Mouse (Mus musculus) forebrain, embryonic 15.5 days (tissue): ENCODE data around the gene Tfpt. TPM values are rescaled to one million over a fixed set of nuclear protein-coding genes. Genes with fewer than 3 reads are reported as not detected.

Experiments
- ATAC-seq: fragments of 200-750 bp; cut with Nextera tagmentation; replicated peaks from 2 replicates; pipeline ENCODE4 v1.8.0; 2017; ENCODE audit warnings: mild to moderate bottlenecking, moderate TSS enrichment, moderate library complexity
- H3K27ac ChIP-seq: fragments of 300-500 bp; sonication (generic); replicated peaks from 2 replicates; pipeline ENCODE4 v1.5.1; 2015; ENCODE audit warnings: mild to moderate bottlenecking, inconsistent platforms
- H3K27me3 ChIP-seq: fragments of 300-500 bp; sonication (generic); 2 replicates; pipeline ENCODE4 v1.6.1; 2015; ENCODE audit warnings: inconsistent platforms
- H3K36me3 ChIP-seq: fragments of 300-500 bp; sonication (generic); 2 replicates; pipeline ENCODE4 v1.6.1; 2015; ENCODE audit warnings: mild to moderate bottlenecking, inconsistent platforms
- H3K4me1 ChIP-seq: fragments of 300-500 bp; sonication (generic); 2 replicates; pipeline ENCODE4 v1.6.1; 2015; ENCODE audit warnings: inconsistent platforms
- H3K4me2 ChIP-seq: fragments of 300-500 bp; sonication (generic); replicated peaks from 2 replicates; pipeline ENCODE4 v1.6.1; 2015; ENCODE audit warnings: mild to moderate bottlenecking, inconsistent platforms
- H3K4me3 ChIP-seq: fragments of 300-500 bp; sonication (generic); 2 replicates; pipeline ENCODE4 v1.5.1; 2015; ENCODE audit warnings: mild to moderate bottlenecking, inconsistent platforms
- H3K9ac ChIP-seq: fragments of 300-500 bp; sonication (generic); replicated peaks from 2 replicates; pipeline ENCODE4 v1.6.1; 2015; ENCODE audit warnings: mild to moderate bottlenecking, inconsistent platforms
- H3K9me3 ChIP-seq: fragments of 300-500 bp; sonication (generic); 2 replicates; pipeline ENCODE4 v1.6.1; 2016; ENCODE audit warnings: inconsistent platforms
- WGBS: fragments of 180-500 bp; shearing (Covaris S2); methylation state at CpG from one replicate; pipeline ENCODE4 v1.1.7; 2015; ENCODE audit warnings: mixed read lengths; 5-methylcytosine and 5-hydroxymethylcytosine counted together
- polyA plus RNA-seq: library from polyadenylated mRNA; unstranded; fragments of >200 nt; fragmentation: Nextera tagmentation; extraction: Ambion mirVana; gene quantifications from 2 replicates; pipeline ENCODE4 v1.2.1, GENCODE M21; 2015

Tfpt gene
- 33.8 and 37.4 TPM in 2 replicates for polyA plus RNA-seq

- ATAC-seq: peak; percentile 90
- Histone ChIP-seq H3K27ac (peak within 1 kb of the TSS; percentile 86), H3K27me3 (no peaks in the 10 kb centered on the region), H3K9me3 (no peaks in the 10 kb centered on the region), H3K36me3 (peaks cover 18% of the 10 kb centered on the region), H3K4me2 (peak within 1 kb of the TSS; percentile 97), H3K4me1 (peaks cover 30% of the 10 kb centered on the region), H3K9ac (peak within 1 kb of the TSS; percentile 82), H3K4me3 (peak within 1 kb of the TSS; percentile 88)
- WGBS: 1% methylated on average over 47 of the region's 47 CpGs
Observed at GRCm38 (mm10) chr7:3629543-3630477, at the start of gene Tfpt, which contains the start of gene Prpf31. TSS of gene Tfpt (minus strand) at chr7:3629929. TSS of gene Prpf31 (plus strand) at chr7:3629985.

DNA sequence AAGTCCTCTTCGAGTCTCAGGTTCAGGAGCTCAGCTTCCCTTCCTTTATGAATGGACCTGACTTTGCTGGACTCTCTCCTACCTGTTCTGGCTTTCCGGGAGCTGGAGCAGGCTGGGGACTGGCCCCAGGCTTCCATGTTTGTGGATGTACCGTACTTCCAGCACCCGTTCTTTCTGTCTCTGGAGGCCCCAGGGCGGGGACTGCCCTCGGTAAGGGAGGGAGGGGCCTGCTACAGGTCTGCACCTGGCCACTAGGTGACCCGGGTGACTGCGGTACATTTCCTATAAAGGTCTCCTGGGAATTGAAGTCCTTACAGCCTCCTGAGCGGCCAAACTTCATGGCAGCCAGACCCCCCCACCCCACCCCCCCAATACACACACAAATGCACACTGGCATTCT is 47.6 kb upstream of the Tfpt start, which contains the start of gene Tmc4:
Gene Tmc4, minus strand, starts transcription at position 212 of the 400 bp plus-strand sequence.
- Histone ChIP-seq H3K9me3 (no peaks in the 10 kb centered on the region), H3K27ac (no peak within 1 kb of the TSS), H3K4me2 (no peak within 1 kb of the TSS), H3K9ac (no peak within 1 kb of the TSS), H3K27me3 (no peaks in the 10 kb centered on the region), H3K4me1 (no peaks in the 10 kb centered on the region), H3K36me3 (peaks cover 7% of the 10 kb centered on the region; the same call in 1 of the 2 replicates), H3K4me3 (no peak within 1 kb of the TSS)
- WGBS: 50% methylated on average over 9 of the region's 9 CpGs
- no peak for ATAC-seq

DNA sequence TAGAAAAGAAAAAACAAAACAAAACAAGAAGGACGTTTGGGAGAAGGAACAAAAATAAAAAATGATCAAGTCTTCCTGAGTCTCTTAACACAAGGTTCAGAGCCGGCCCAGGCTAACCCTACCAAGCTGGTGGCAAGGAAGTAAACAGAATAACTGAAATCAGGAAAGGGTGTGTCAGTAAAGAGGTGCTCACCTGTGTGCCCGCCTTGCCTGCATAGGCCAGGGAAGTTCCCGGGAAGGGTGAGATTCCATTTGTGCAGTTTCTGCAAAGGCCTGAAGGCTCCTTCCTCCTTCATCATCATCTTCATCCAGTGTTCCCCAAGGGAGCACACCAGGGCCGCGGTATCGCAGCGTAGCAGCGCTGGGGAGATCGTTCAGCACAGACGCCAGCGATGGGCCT is 46.6 kb upstream of the Tfpt start:
- Histone ChIP-seq H3K9me3 (no peaks in the 10 kb centered on the region), H3K4me2 (no peak overlapping the region), H3K27me3 (no peaks in the 10 kb centered on the region), H3K4me3 (no peak overlapping the region), H3K4me1 (no peaks in the 10 kb centered on the region), H3K27ac (no peak overlapping the region), H3K36me3 (peaks cover 7% of the 10 kb centered on the region; the same call in 1 of the 2 replicates), H3K9ac (no peak overlapping the region)
- 89% methylated on average over 12 of the region's 12 CpGs for WGBS
- ATAC-seq: no peak

DNA sequence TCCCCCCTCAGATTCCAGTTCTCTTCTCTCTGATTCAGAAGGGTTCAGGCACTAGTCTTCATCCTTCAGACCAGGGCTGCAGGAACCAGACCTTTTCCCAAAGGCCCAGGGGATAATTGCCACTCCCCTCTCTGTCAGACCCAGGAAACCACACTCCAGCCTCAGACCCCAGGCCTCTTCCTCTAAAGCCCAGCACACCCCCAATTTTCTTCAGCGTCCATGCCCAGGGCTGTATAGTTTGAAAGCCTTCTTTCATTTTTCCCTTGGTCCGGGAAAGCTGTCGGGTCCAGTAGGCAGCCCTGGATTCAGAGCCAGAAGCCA is 45.5 kb upstream of the Tfpt start:
- Histone ChIP-seq H3K9ac (no peak overlapping the region), H3K4me1 (no peaks in the 10 kb centered on the region), H3K9me3 (no peaks in the 10 kb centered on the region), H3K36me3 (peaks cover 7% of the 10 kb centered on the region; the same call in 1 of the 2 replicates), H3K27me3 (no peaks in the 10 kb centered on the region), H3K4me3 (no peak overlapping the region), H3K27ac (no peak overlapping the region), H3K4me2 (no peak overlapping the region)
- ATAC-seq: no peak
- WGBS: 80% methylated on average over 3 of the region's 3 CpGs

GRCm38 (mm10) chr7:3674507-3675227 is 44.9 kb upstream of the Tfpt start:
- Histone ChIP-seq H3K9ac (no peak overlapping the region), H3K27me3 (no peaks in the 10 kb centered on the region), H3K27ac (no peak overlapping the region), H3K4me3 (no peak overlapping the region), H3K4me1 (no peaks in the 10 kb centered on the region), H3K4me2 (no peak overlapping the region), H3K36me3 (peaks cover 7% of the 10 kb centered on the region; the same call in 1 of the 2 replicates), H3K9me3 (no peaks in the 10 kb centered on the region)
- 74% methylated on average over 10 of the region's 10 CpGs for WGBS
- peak; percentile 93 for ATAC-seq

- Histone ChIP-seq H3K4me1 (peaks cover 19% of the 10 kb centered on the region), H3K27me3 (no peaks in the 10 kb centered on the region), H3K9me3 (no peaks in the 10 kb centered on the region), H3K4me2 (no peak overlapping the region), H3K36me3 (peaks cover 11% of the 10 kb centered on the region), H3K4me3 (no peak overlapping the region), H3K9ac (no peak overlapping the region), H3K27ac (no peak overlapping the region)
- 18% methylated on average over 14 of the region's 14 CpGs for WGBS
- no peak for ATAC-seq
Observed at GRCm38 (mm10) chr7:3666921-3667391, 37.2 kb upstream of the Tfpt start.

- Histone ChIP-seq H3K4me1 (peaks cover 19% of the 10 kb centered on the region), H3K9ac (peak within 1 kb of the TSS; percentile 56), H3K27ac (peak within 1 kb of the TSS; percentile 76), H3K36me3 (peaks cover 24% of the 10 kb centered on the region), H3K9me3 (no peaks in the 10 kb centered on the region), H3K4me3 (peak within 1 kb of the TSS; percentile 67), H3K4me2 (peak within 1 kb of the TSS; percentile 68), H3K27me3 (no peaks in the 10 kb centered on the region)
- peak; percentile 98 for ATAC-seq
- WGBS: 4% methylated on average over 45 of the region's 45 CpGs
Observed at GRCm38 (mm10) chr7:3665215-3666114, 35.7 kb upstream of the Tfpt start, which contains the start of gene Leng1. TSS of gene Leng1 (minus strand) at chr7:3665840.

GRCm38 (mm10) chr7:3664524-3665214 is 34.9 kb upstream of the Tfpt start:
- H3K4me3 ChIP-seq: peak overlapping the region; percentile 67
- H3K4me1 ChIP-seq: peaks cover 19% of the 10 kb centered on the region
- H3K4me2 ChIP-seq: peak overlapping the region; percentile 68
- 27% methylated on average over 15 of the region's 15 CpGs for WGBS
- ATAC-seq: peak; percentile 25
- peak overlapping the region; percentile 76 for H3K27ac ChIP-seq
- H3K36me3 ChIP-seq: peaks cover 32% of the 10 kb centered on the region
- no peaks in the 10 kb centered on the region for H3K9me3 ChIP-seq
- peak overlapping the region; percentile 56 for H3K9ac ChIP-seq
- no peaks in the 10 kb centered on the region for H3K27me3 ChIP-seq

GRCm38 (mm10) chr7:3658578-3658977 is 28.8 kb upstream of the Tfpt start:
- no peak for ATAC-seq
- H3K9me3 ChIP-seq: no peaks in the 10 kb centered on the region
- H3K4me3 ChIP-seq: no peak overlapping the region
- H3K9ac ChIP-seq: no peak overlapping the region
- no peaks in the 10 kb centered on the region for H3K27me3 ChIP-seq
- peaks cover 93% of the 10 kb centered on the region for H3K36me3 ChIP-seq
- peaks cover 2% of the 10 kb centered on the region for H3K4me1 ChIP-seq
- H3K4me2 ChIP-seq: no peak overlapping the region
- 98% methylated on average over 14 of the region's 14 CpGs for WGBS
- H3K27ac ChIP-seq: no peak overlapping the region

GRCm38 (mm10) chr7:3656966-3657365 is 27.2 kb upstream of the Tfpt start:
- Histone ChIP-seq H3K27ac (no peak overlapping the region), H3K4me3 (no peak overlapping the region), H3K4me2 (no peak overlapping the region), H3K36me3 (peaks cover 99% of the 10 kb centered on the region), H3K27me3 (no peaks in the 10 kb centered on the region), H3K9me3 (no peaks in the 10 kb centered on the region), H3K4me1 (no peaks in the 10 kb centered on the region), H3K9ac (no peak overlapping the region)
- 90% methylated on average over 4 of the region's 4 CpGs for WGBS
- ATAC-seq: no peak; the same call in 1 of the 2 replicates

DNA sequence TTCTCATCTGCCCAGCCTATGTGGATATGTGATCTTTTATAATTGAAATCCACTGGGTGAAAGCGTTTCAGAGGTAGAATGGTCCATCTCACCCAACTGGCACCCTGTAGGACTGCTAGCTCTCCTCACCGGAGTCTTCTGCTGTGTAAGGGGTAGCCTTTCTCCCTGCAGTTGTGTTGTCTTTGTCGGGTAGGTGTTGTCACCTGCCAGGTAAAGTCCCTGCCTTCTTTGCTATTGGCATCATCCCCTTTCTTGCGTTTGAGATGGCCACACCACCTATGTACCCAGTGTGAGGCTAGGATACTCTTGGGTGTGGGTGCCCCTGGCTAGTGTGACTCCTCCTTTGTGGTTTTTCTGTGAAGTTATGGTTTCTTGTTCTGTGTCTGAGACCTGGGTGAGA is 16.9 kb upstream of the Tfpt start:
- no peaks in the 10 kb centered on the region for H3K27me3 ChIP-seq
- H3K4me1 ChIP-seq: peaks cover 40% of the 10 kb centered on the region
- peak overlapping the region; percentile 74 for H3K4me3 ChIP-seq
- peak overlapping the region; percentile 76 for H3K4me2 ChIP-seq
- WGBS: 72% methylated on average over 4 of the region's 4 CpGs
- no peaks in the 10 kb centered on the region for H3K9me3 ChIP-seq
- H3K27ac ChIP-seq: 0 out of 2 replicates have a peak overlapping the region, but pooled peaks have one; percentile 98
- ATAC-seq: no peak
- H3K9ac ChIP-seq: peak overlapping the region; percentile 93
- H3K36me3 ChIP-seq: peaks cover 20% of the 10 kb centered on the region
